Comparison of ENCODE assay signal across 18 mouse cellular contexts in genomic region chr7:66140095-66140494, GRCm38 (mm10). TPM values are rescaled to one million over a fixed set of nuclear protein-coding genes. Genes with fewer than 3 reads are reported as not detected.
DNase-seq lines count a peak whose midpoint lies in the region; ATAC-seq and TF ChIP-seq lines count a peak whose summit lies in the region.
"Had no signal": no experiment of that assay in that cellular context is flagged by ENCODE, and none has a peak within 500 bp of the region (broad histone marks: within the 10 kb centered on the region; RNA-seq: fewer than 3 reads in every experiment).

No protein-coding gene starts in this region.

- ATAC-seq in intestine, embryonic 16.5 days = no peak
- no peak for ATAC-seq in intestine, embryonic 15.5 days
- no peak for ATAC-seq in midbrain, embryonic 14.5 days (ENCODE audit: low FRiP score, low TSS enrichment)
- no peak for ATAC-seq in midbrain, embryonic 15.5 days (replicated peaks)
- peak; percentile 49 for ATAC-seq in common myeloid progenitor, adult 5-6 weeks (replicated peaks; ENCODE audit: low read depth, poor library complexity, severe bottlenecking)
- no peak for ATAC-seq in forebrain, embryonic 11.5 days (replicated peaks; ENCODE audit: low FRiP score)
- ATAC-seq: CD4-positive, CD25-positive, alpha-beta regulatory T cell, adult 4 months; forebrain, embryonic 13.5 days had no signal

- no peak overlapping the region for H3K4me3 ChIP-seq in intestine, embryonic 16.5 days (ENCODE audit: low read length)
- no peak overlapping the region for H3K4me3 ChIP-seq in intestine, embryonic 15.5 days (replicated peaks)
- H3K4me3 ChIP-seq in midbrain, embryonic 14.5 days (replicated peaks; ENCODE audit: low read depth, low read length) = no peak overlapping the region
- no peak overlapping the region for H3K4me3 ChIP-seq in midbrain, embryonic 15.5 days
- H3K4me3 ChIP-seq in olfactory bulb, adult 2 months (ENCODE audit: insufficient read depth, low read depth, low read length) = no peak overlapping the region
- no peak overlapping the region for H3K4me3 ChIP-seq in forebrain, embryonic 11.5 days (ENCODE audit: low read depth, low read length)
- H3K4me3 ChIP-seq: forebrain, embryonic 13.5 days; hindbrain, embryonic 12.5 days; neural tube, embryonic 12.5 days had no signal

- TF ChIP-seq POLR2A in olfactory bulb, adult 2 months (IDR thresholded peaks at IDR 0.05; ENCODE audit: insufficient read depth, low read depth, low read length) = no peak

- H3K4me2 ChIP-seq in intestine, embryonic 16.5 days (ENCODE audit: low read depth, low read length) = no peak overlapping the region
- no peak overlapping the region for H3K4me2 ChIP-seq in intestine, embryonic 15.5 days (replicated peaks)
- no peak overlapping the region for H3K4me2 ChIP-seq in midbrain, embryonic 14.5 days (ENCODE audit: low read length)
- H3K4me2 ChIP-seq in midbrain, embryonic 15.5 days = no peak overlapping the region
- H3K4me2 ChIP-seq in forebrain, embryonic 11.5 days (ENCODE audit: low read depth, low read length, severe bottlenecking) = no peak overlapping the region
- H3K4me2 ChIP-seq: forebrain, embryonic 13.5 days; hindbrain, embryonic 12.5 days; neural tube, embryonic 12.5 days had no signal

- no peaks in the 10 kb centered on the region for H3K36me3 ChIP-seq in intestine, embryonic 16.5 days (ENCODE audit: control insufficient read depth, insufficient read depth, low read length)
- no peaks in the 10 kb centered on the region for H3K36me3 ChIP-seq in intestine, embryonic 15.5 days
- no peaks in the 10 kb centered on the region for H3K36me3 ChIP-seq in midbrain, embryonic 14.5 days (ENCODE audit: control insufficient read depth, insufficient read depth, low read length)
- no peaks in the 10 kb centered on the region for H3K36me3 ChIP-seq in midbrain, embryonic 15.5 days (replicated peaks)
- H3K36me3 ChIP-seq in forebrain, embryonic 11.5 days (ENCODE audit: control insufficient read depth, insufficient read depth, low read length) = no peaks in the 10 kb centered on the region
- H3K36me3 ChIP-seq: hindbrain, embryonic 12.5 days had no signal

- no peak for DNase-seq in midbrain, embryonic 14.5 days
- no peak for DNase-seq in forebrain, embryonic 11.5 days (ENCODE audit: low spot score)
- no peak for DNase-seq in kidney, adult 9 months
- DNase-seq: adrenal gland, postnatal 25 days; cerebellum, adult 11 months; kidney, adult 8-10 months; lung, adult 2 months; retina, postnatal 1 day; thymus, adult 2 months had no signal

- H3K27me3 ChIP-seq in intestine, embryonic 16.5 days (replicated peaks; ENCODE audit: control insufficient read depth, insufficient read depth, low read length) = no peaks in the 10 kb centered on the region
- no peaks in the 10 kb centered on the region for H3K27me3 ChIP-seq in intestine, embryonic 15.5 days (replicated peaks)
- H3K27me3 ChIP-seq in midbrain, embryonic 14.5 days (ENCODE audit: control insufficient read depth, insufficient read depth, low read length) = no peaks in the 10 kb centered on the region
- H3K27me3 ChIP-seq in midbrain, embryonic 15.5 days (replicated peaks) = no peaks in the 10 kb centered on the region
- no peaks in the 10 kb centered on the region for H3K27me3 ChIP-seq in forebrain, embryonic 11.5 days (ENCODE audit: control insufficient read depth, insufficient read depth, low read length)
- H3K27me3 ChIP-seq: forebrain, embryonic 13.5 days; hindbrain, embryonic 12.5 days; neural tube, embryonic 12.5 days had no signal

- peak overlapping the region; percentile 37; the same call in 1 of the 2 replicates for H3K27ac ChIP-seq in intestine, embryonic 16.5 days (ENCODE audit: low read length)
- H3K27ac ChIP-seq in intestine, embryonic 15.5 days = no peak overlapping the region
- H3K27ac ChIP-seq in midbrain, embryonic 14.5 days (replicated peaks; ENCODE audit: low read depth, low read length) = peak overlapping the region; percentile 63; the same call in 1 of the 2 replicates
- no peak overlapping the region; the same call in 1 of the 2 replicates for H3K27ac ChIP-seq in midbrain, embryonic 15.5 days
- peak overlapping the region; percentile 67 for H3K27ac ChIP-seq in olfactory bulb, adult 2 months (ENCODE audit: insufficient read depth, low read depth, low read length)
- no peak overlapping the region for H3K27ac ChIP-seq in forebrain, embryonic 11.5 days (ENCODE audit: low read depth, low read length)
- H3K27ac ChIP-seq: hindbrain, embryonic 12.5 days; neural tube, embryonic 12.5 days had no signal

- no peaks in the 10 kb centered on the region for H3K9me3 ChIP-seq in intestine, embryonic 16.5 days (ENCODE audit: control insufficient read depth, low read length)
- no peaks in the 10 kb centered on the region for H3K9me3 ChIP-seq in intestine, embryonic 15.5 days
- no peaks in the 10 kb centered on the region for H3K9me3 ChIP-seq in midbrain, embryonic 14.5 days (ENCODE audit: control insufficient read depth, low read length)
- no peaks in the 10 kb centered on the region for H3K9me3 ChIP-seq in midbrain, embryonic 15.5 days
- H3K9me3 ChIP-seq in forebrain, embryonic 11.5 days (ENCODE audit: control insufficient read depth, low read length) = no peaks in the 10 kb centered on the region
- H3K9me3 ChIP-seq: forebrain, embryonic 13.5 days; hindbrain, embryonic 12.5 days; neural tube, embryonic 12.5 days had no signal

- TF ChIP-seq CTCF in olfactory bulb, adult 2 months (IDR thresholded peaks at IDR 0.05; ENCODE audit: insufficient read depth, low read depth, low read length) = no peak

- no peak overlapping the region for H3K9ac ChIP-seq in intestine, embryonic 16.5 days (ENCODE audit: low read depth, low read length)
- H3K9ac ChIP-seq in intestine, embryonic 15.5 days = no peak overlapping the region
- H3K9ac ChIP-seq in midbrain, embryonic 14.5 days (replicated peaks; ENCODE audit: low read length) = no peak overlapping the region
- no peak overlapping the region for H3K9ac ChIP-seq in midbrain, embryonic 15.5 days
- no peak overlapping the region for H3K9ac ChIP-seq in forebrain, embryonic 11.5 days (ENCODE audit: low read length)
- H3K9ac ChIP-seq: forebrain, embryonic 13.5 days; hindbrain, embryonic 12.5 days; neural tube, embryonic 12.5 days had no signal

- peaks cover 27% of the 10 kb centered on the region for H3K4me1 ChIP-seq in intestine, embryonic 16.5 days (ENCODE audit: control insufficient read depth, insufficient read depth, low read length)
- peaks cover 18% of the 10 kb centered on the region for H3K4me1 ChIP-seq in intestine, embryonic 15.5 days (replicated peaks)
- H3K4me1 ChIP-seq in midbrain, embryonic 14.5 days (ENCODE audit: control insufficient read depth, insufficient read depth, low read length) = peaks cover 44% of the 10 kb centered on the region
- H3K4me1 ChIP-seq in midbrain, embryonic 15.5 days = peaks cover 59% of the 10 kb centered on the region
- H3K4me1 ChIP-seq in olfactory bulb, adult 2 months (ENCODE audit: control insufficient read depth, insufficient read depth, low read length) = peaks cover 19% of the 10 kb centered on the region
- H3K4me1 ChIP-seq in forebrain, embryonic 11.5 days (replicated peaks; ENCODE audit: control insufficient read depth, insufficient read depth, low read length) = peaks cover 11% of the 10 kb centered on the region

- 51% methylated on average over 3 of the region's 3 CpGs for WGBS in intestine, embryonic 16.5 days
- WGBS in intestine, embryonic 15.5 days = 52% methylated on average over 3 of the region's 3 CpGs
- 59% methylated on average over 3 of the region's 3 CpGs for WGBS in midbrain, embryonic 14.5 days
- WGBS in midbrain, embryonic 15.5 days = 58% methylated on average over 3 of the region's 3 CpGs
- 70% methylated on average over 3 of the region's 3 CpGs for whole genome bisulfite sequencing in olfactory bulb, adult 2 months
- WGBS in forebrain, embryonic 11.5 days = 85% methylated on average over 3 of the region's 3 CpGs

RNA-seq across cellular contexts. Expression of gene Chsy1, which starts 30.8 kb away (rescaled TPM):
- 6.3 and 7.0 TPM in 2 replicates for polyA plus RNA-seq in intestine, embryonic 16.5 days (2015; fragmentation: Nextera tagmentation; extraction: Ambion mirVana)
- 10.2 and 11.1 TPM in 2 replicates for polyA plus RNA-seq in intestine, embryonic 15.5 days (2015; fragmentation: Nextera tagmentation; extraction: Ambion mirVana)
- 14.0 and 16.0 TPM in 2 replicates for polyA plus RNA-seq in midbrain, embryonic 14.5 days (2014; fragmentation: Nextera tagmentation; extraction: Ambion mirVana)
- polyA plus RNA-seq in midbrain, embryonic 15.5 days (2015; fragmentation: Nextera tagmentation; extraction: Ambion mirVana) = 10.0 and 10.7 TPM in 2 replicates
- 48.8 and 55.9 TPM in 2 replicates for total RNA-seq in common myeloid progenitor, adult 5-6 weeks (2017)
- polyA plus RNA-seq in olfactory bulb, adult 2 months (2012; ENCODE audit: insufficient read depth, insufficient read length, low replicate concordance, missing spikeins) = not detected in 2 replicates
- 17.7 and 18.6 TPM in 2 replicates for polyA plus RNA-seq in forebrain, embryonic 11.5 days (2014; fragmentation: Nextera tagmentation; extraction: Ambion mirVana)

Comparison
In these comparisons a context has a peak if more than half of its experiments do, and no peak if none do; other contexts are left out.
1. H3K27ac ChIP-seq: peak in intestine, embryonic 16.5 days (single experiment), midbrain, embryonic 14.5 days (single experiment) and olfactory bulb, adult 2 months (single experiment); none in intestine, embryonic 15.5 days (single experiment), midbrain, embryonic 15.5 days (single experiment) and forebrain, embryonic 11.5 days (single experiment).